Mouse (Mus musculus): Measurements from ENCODE around the gene Tdp2. TPM values are rescaled to one million over a fixed set of nuclear protein-coding genes. Genes with fewer than 3 reads are reported as not detected.
A peak's percentile ranks its signal among the peaks of the same experiment; 100 is the strongest.

The Tdp2 gene
- polyA plus RNA-seq, 1 experiment from 2014 or later: 40.4 TPM

DNA sequence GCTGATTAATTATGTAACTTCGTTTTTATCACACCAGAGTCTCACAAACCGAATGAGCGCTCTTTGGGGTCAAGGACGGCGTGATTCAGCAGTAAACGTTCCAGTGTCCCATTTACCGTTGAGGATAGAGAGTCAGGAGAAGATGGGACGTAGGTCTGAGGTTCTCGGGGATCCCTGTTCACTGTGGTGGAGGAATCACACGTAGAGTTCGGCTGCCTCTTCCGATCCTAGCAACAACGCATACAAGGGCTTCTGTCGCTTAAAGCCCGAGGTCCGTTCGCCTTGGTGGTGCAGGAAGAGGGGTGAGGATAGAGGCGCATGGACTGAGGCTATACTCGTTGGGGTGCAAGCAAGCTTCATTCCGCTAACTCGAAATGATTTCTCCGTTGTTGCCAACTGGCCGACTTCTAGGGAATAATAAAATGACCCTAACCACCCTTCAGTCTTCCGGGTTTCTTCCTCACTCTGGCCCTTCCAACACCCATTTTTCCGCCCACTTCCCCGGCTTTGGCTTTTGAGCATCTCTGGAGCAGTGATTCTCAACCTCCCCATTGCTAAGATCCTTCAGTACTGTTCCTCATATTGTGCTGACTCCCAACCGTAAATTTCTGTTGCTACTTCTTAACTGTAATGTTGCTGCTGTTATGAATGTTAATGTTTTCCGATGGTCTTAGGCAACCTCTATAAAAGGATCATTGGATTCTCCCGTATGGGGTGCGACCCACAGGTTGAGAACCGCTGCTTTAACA, 31.4 kb upstream of the Tdp2 start:
- peak; percentile 65 for DNase-seq
- H3K9ac ChIP-seq (replicated peaks; ENCODE audit: low read length): peak overlapping the region; percentile 59
- peak overlapping the region; percentile 67 for H3K4me2 ChIP-seq (ENCODE audit: low read length)
- ATAC-seq (ENCODE audit: low FRiP score, low TSS enrichment): no peak; the same call in 1 of the 2 replicates
- WGBS: 1% methylated on average over 31 of the region's 31 CpGs
- no peaks in the 10 kb centered on the region for H3K36me3 ChIP-seq (ENCODE audit: control insufficient read depth, insufficient read depth, low read length)
- H3K27me3 ChIP-seq (ENCODE audit: control insufficient read depth, insufficient read depth, low read length): no peaks in the 10 kb centered on the region
- peaks cover 22% of the 10 kb centered on the region for H3K4me1 ChIP-seq (ENCODE audit: control insufficient read depth, insufficient read depth, low read length)
- peak overlapping the region; percentile 98 for H3K27ac ChIP-seq (replicated peaks; ENCODE audit: low read depth, low read length)
- no peaks in the 10 kb centered on the region for H3K9me3 ChIP-seq (ENCODE audit: control insufficient read depth, low read length)
- H3K4me3 ChIP-seq (replicated peaks; ENCODE audit: low read depth, low read length): peak overlapping the region; percentile 99

- ATAC-seq (ENCODE audit: low FRiP score, low TSS enrichment) (peak; percentile 97), DNase-seq (peak; percentile 98)
- H3K9me3 ChIP-seq (ENCODE audit: control insufficient read depth, low read length): no peaks in the 10 kb centered on the region
- H3K9ac ChIP-seq (replicated peaks; ENCODE audit: low read length): peak overlapping the region; percentile 94
- H3K4me2 ChIP-seq (ENCODE audit: low read length): peak overlapping the region; percentile 67
- no peaks in the 10 kb centered on the region for H3K27me3 ChIP-seq (ENCODE audit: control insufficient read depth, insufficient read depth, low read length)
- peaks cover 4% of the 10 kb centered on the region; the same call in 1 of the 2 replicates for H3K36me3 ChIP-seq (ENCODE audit: control insufficient read depth, insufficient read depth, low read length)
- under 1% methylated on average over 42 of the region's 42 CpGs for WGBS
- peak overlapping the region; percentile 98 for H3K27ac ChIP-seq (replicated peaks; ENCODE audit: low read depth, low read length)
- H3K4me3 ChIP-seq (replicated peaks; ENCODE audit: low read depth, low read length): peak overlapping the region; percentile 99
- peaks cover 22% of the 10 kb centered on the region for H3K4me1 ChIP-seq (ENCODE audit: control insufficient read depth, insufficient read depth, low read length)
These were observed 30.7 kb upstream of the Tdp2 start for GRCm38 (mm10) chr13:24800674-24801307.

DNA sequence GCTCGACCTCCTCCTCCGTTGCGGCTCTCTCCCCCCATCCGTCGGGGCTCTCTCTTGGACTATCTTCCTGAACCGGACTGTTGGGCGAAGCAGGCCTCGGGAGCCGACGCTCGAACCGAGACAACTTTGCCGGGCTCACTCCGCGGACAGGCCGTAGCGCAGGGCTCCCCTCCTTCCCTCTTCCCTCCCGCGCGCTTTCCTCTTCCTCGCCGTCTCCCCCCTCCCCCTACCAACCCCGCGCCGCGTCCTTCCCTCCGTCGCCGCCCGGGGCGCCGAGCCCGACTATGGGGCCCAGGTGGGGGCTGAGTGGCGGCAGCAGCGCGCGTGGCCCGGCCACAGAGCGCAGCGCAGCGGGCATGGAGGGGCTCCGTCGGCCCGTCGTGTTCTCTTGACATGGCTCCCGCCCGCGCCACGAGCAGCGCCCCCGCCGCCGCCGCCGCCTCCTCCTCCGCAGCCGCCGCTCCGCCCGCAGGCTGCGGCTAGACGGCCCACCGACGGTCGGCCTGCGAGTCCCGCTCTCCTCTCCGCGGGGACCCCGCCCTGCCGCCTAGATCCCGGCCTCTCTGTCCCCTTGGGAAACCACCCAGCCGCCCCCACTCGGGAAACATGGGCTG, 30.1 kb upstream of the Tdp2 start, which contains the start of gene BC005537:
TSS of gene BC005537 (plus strand) at position 350 of the 614 bp plus-strand sequence.
- H3K36me3 ChIP-seq (ENCODE audit: control insufficient read depth, insufficient read depth, low read length): peaks cover 8% of the 10 kb centered on the region
- H3K4me3 ChIP-seq (replicated peaks; ENCODE audit: low read depth, low read length): peak within 1 kb of the TSS; percentile 99
- peaks cover 22% of the 10 kb centered on the region for H3K4me1 ChIP-seq (ENCODE audit: control insufficient read depth, insufficient read depth, low read length)
- DNase-seq (peak; percentile 80), ATAC-seq (ENCODE audit: low FRiP score, low TSS enrichment) (peak; percentile 74)
- H3K27ac ChIP-seq (replicated peaks; ENCODE audit: low read depth, low read length): peak within 1 kb of the TSS; percentile 98
- no peaks in the 10 kb centered on the region for H3K27me3 ChIP-seq (ENCODE audit: control insufficient read depth, insufficient read depth, low read length)
- no peaks in the 10 kb centered on the region for H3K9me3 ChIP-seq (ENCODE audit: control insufficient read depth, low read length)
- peak within 1 kb of the TSS; percentile 67 for H3K4me2 ChIP-seq (ENCODE audit: low read length)
- H3K9ac ChIP-seq (replicated peaks; ENCODE audit: low read length): peak within 1 kb of the TSS; percentile 94
- under 1% methylated on average over 56 of the region's 74 CpGs for WGBS

GRCm38 (mm10) chr13:24802131-24802691, 29.3 kb upstream of the Tdp2 start:
- Histone ChIP-seq H3K27ac (replicated peaks; ENCODE audit: low read depth, low read length) (peak overlapping the region; percentile 98), H3K27me3 (ENCODE audit: control insufficient read depth, insufficient read depth, low read length) (no peaks in the 10 kb centered on the region), H3K4me1 (ENCODE audit: control insufficient read depth, insufficient read depth, low read length) (peaks cover 22% of the 10 kb centered on the region), H3K4me3 (replicated peaks; ENCODE audit: low read depth, low read length) (peak overlapping the region; percentile 99), H3K9ac (replicated peaks; ENCODE audit: low read length) (peak overlapping the region; percentile 94), H3K36me3 (ENCODE audit: control insufficient read depth, insufficient read depth, low read length) (peaks cover 11% of the 10 kb centered on the region), H3K9me3 (ENCODE audit: control insufficient read depth, low read length) (no peaks in the 10 kb centered on the region), H3K4me2 (ENCODE audit: low read length) (peak overlapping the region; percentile 67)
- WGBS: 0% methylated on average over 26 of the region's 26 CpGs
- DNase-seq: peak; percentile 61
- no peak for ATAC-seq (ENCODE audit: low FRiP score, low TSS enrichment)

GRCm38 (mm10) chr13:24803196-24803595, 28.3 kb upstream of the Tdp2 start:
- no peak overlapping the region for H3K27ac ChIP-seq (replicated peaks; ENCODE audit: low read depth, low read length)
- H3K4me1 ChIP-seq (ENCODE audit: control insufficient read depth, insufficient read depth, low read length): peaks cover 22% of the 10 kb centered on the region
- 12% methylated on average over 2 of the region's 2 CpGs for WGBS
- H3K36me3 ChIP-seq (ENCODE audit: control insufficient read depth, insufficient read depth, low read length): peaks cover 21% of the 10 kb centered on the region
- peak overlapping the region; percentile 99 for H3K4me3 ChIP-seq (replicated peaks; ENCODE audit: low read depth, low read length)
- H3K9me3 ChIP-seq (ENCODE audit: control insufficient read depth, low read length): no peaks in the 10 kb centered on the region
- no peak for ATAC-seq (ENCODE audit: low FRiP score, low TSS enrichment)
- no peaks in the 10 kb centered on the region for H3K27me3 ChIP-seq (ENCODE audit: control insufficient read depth, insufficient read depth, low read length)
- peak overlapping the region; percentile 94; the same call in 1 of the 2 replicates for H3K9ac ChIP-seq (replicated peaks; ENCODE audit: low read length)
- peak overlapping the region; percentile 67 for H3K4me2 ChIP-seq (ENCODE audit: low read length)
- DNase-seq: no peak

GRCm38 (mm10) chr13:24806079-24806478, 25.4 kb upstream of the Tdp2 start:
- no peak for ATAC-seq (ENCODE audit: low FRiP score, low TSS enrichment)
- no peak for DNase-seq
- no peak overlapping the region for H3K4me3 ChIP-seq (replicated peaks; ENCODE audit: low read depth, low read length)
- H3K9ac ChIP-seq (replicated peaks; ENCODE audit: low read length): no peak overlapping the region
- H3K4me1 ChIP-seq (ENCODE audit: control insufficient read depth, insufficient read depth, low read length): peaks cover 22% of the 10 kb centered on the region
- H3K4me2 ChIP-seq (ENCODE audit: low read length): no peak overlapping the region
- H3K27me3 ChIP-seq (ENCODE audit: control insufficient read depth, insufficient read depth, low read length): no peaks in the 10 kb centered on the region
- H3K27ac ChIP-seq (replicated peaks; ENCODE audit: low read depth, low read length): no peak overlapping the region
- H3K36me3 ChIP-seq (ENCODE audit: control insufficient read depth, insufficient read depth, low read length): peaks cover 50% of the 10 kb centered on the region
- H3K9me3 ChIP-seq (ENCODE audit: control insufficient read depth, low read length): no peaks in the 10 kb centered on the region

DNA sequence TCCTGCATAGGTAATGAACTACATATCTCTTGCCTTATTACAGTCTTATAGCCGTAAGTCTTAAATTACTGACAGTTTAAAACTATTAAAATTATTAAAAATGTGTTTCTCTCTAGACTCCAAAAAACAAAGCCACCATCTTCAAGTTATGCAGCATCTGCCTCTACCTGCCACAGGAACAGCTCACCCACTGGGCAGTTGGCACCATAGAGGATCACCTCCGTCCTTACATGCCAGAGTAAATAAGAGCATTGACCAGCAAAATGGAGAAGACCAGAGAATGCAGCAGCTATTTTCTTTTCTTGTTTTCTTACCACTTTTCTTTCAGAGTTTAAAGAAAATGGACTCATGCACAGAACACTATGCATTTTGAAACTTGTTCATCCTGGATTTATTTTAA, 19.0 kb upstream of the Tdp2 start:
- no peak for DNase-seq
- Histone ChIP-seq H3K27ac (replicated peaks; ENCODE audit: low read depth, low read length) (no peak overlapping the region), H3K9ac (replicated peaks; ENCODE audit: low read length) (no peak overlapping the region), H3K4me2 (ENCODE audit: low read length) (no peak overlapping the region), H3K27me3 (ENCODE audit: control insufficient read depth, insufficient read depth, low read length) (no peaks in the 10 kb centered on the region), H3K36me3 (ENCODE audit: control insufficient read depth, insufficient read depth, low read length) (peaks cover 77% of the 10 kb centered on the region), H3K4me1 (ENCODE audit: control insufficient read depth, insufficient read depth, low read length) (no peaks in the 10 kb centered on the region), H3K9me3 (ENCODE audit: control insufficient read depth, low read length) (no peaks in the 10 kb centered on the region), H3K4me3 (replicated peaks; ENCODE audit: low read depth, low read length) (no peak overlapping the region)
- no peak for ATAC-seq (ENCODE audit: low FRiP score, low TSS enrichment)
- 91% methylated on average over 2 of the region's 2 CpGs for WGBS

DNA sequence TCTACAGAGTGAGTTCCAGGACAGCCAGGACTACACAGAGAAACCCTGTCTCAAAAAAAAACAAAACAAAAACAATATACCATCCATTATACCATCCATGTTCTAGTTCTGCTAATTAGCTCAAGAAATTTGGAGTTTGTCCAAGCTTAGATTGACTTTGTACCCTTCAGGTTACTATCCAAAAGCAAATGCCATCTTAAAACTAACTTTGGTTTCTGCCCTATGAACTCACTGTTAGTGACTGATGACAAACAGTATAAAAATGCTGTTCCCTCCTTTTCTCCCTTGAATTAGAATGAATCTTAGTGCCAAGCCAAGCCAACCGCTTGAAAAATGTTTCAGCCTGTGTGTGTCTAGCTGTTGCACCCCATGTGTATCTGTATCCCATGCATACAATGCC, 16.9 kb upstream of the Tdp2 start:
- Histone ChIP-seq H3K4me2 (ENCODE audit: low read length) (no peak overlapping the region), H3K9me3 (ENCODE audit: control insufficient read depth, low read length) (no peaks in the 10 kb centered on the region), H3K27ac (replicated peaks; ENCODE audit: low read depth, low read length) (no peak overlapping the region), H3K36me3 (ENCODE audit: control insufficient read depth, insufficient read depth, low read length) (peaks cover 57% of the 10 kb centered on the region), H3K27me3 (ENCODE audit: control insufficient read depth, insufficient read depth, low read length) (no peaks in the 10 kb centered on the region), H3K4me3 (replicated peaks; ENCODE audit: low read depth, low read length) (no peak overlapping the region), H3K9ac (replicated peaks; ENCODE audit: low read length) (no peak overlapping the region), H3K4me1 (ENCODE audit: control insufficient read depth, insufficient read depth, low read length) (no peaks in the 10 kb centered on the region)
- DNase-seq: no peak
- no peak for ATAC-seq (ENCODE audit: low FRiP score, low TSS enrichment)
- 79% methylated on average over 1 of the region's 1 CpGs for WGBS
